Mouse (Mus musculus) liver, adult 2 months (tissue): ENCODE measurements around the gene Rnase4. TPM values are rescaled to one million over a fixed set of nuclear protein-coding genes. Genes with fewer than 3 reads are reported as not detected.

Source experiments
- DNase-seq: peaks from one replicate; pipeline ENCODE4 v3.0.0-alpha.2; 2011; ENCODE audit warnings: low read depth, low spot score; ENCODE audit errors: extremely low read depth
- H3K27ac ChIP-seq: fragments of 200-500 bp; replicated peaks from 2 replicates; pipeline ENCODE4 v1.5.1; 2012; ENCODE audit warnings: low read depth, mild to moderate bottlenecking, control low read depth, inconsistent platforms, low read length; ENCODE audit not compliant: insufficient read depth
- H3K27me3 ChIP-seq: fragments of 200-500 bp; 2 replicates; pipeline ENCODE4 v1.6.1; 2012; ENCODE audit warnings: mild to moderate bottlenecking, moderate library complexity, low read length, inconsistent platforms; ENCODE audit not compliant: control insufficient read depth, insufficient read depth
- H3K36me3 ChIP-seq: fragments of 200-500 bp; 2 replicates; pipeline ENCODE4 v1.6.1; 2012; ENCODE audit warnings: low read length, inconsistent platforms; ENCODE audit not compliant: control insufficient read depth, insufficient read depth
- H3K4me1 ChIP-seq: fragments of 200-500 bp; 2 replicates; pipeline ENCODE4 v1.6.1; 2011; ENCODE audit warnings: low read length; ENCODE audit not compliant: control insufficient read depth, insufficient read depth
- H3K4me3 ChIP-seq: fragments of 200-500 bp; 2 replicates; pipeline ENCODE4 v1.5.1; 2011; ENCODE audit warnings: low read depth, mild to moderate bottlenecking, control low read depth, low read length, moderate library complexity; ENCODE audit not compliant: insufficient read depth
- H3K79me2 ChIP-seq: fragments of 200-500 bp; 2 replicates; pipeline ENCODE4 v1.6.1; 2012; ENCODE audit warnings: inconsistent platforms, mild to moderate bottlenecking, low read length, moderate library complexity; ENCODE audit not compliant: control insufficient read depth, insufficient read depth
- H3K9ac ChIP-seq: fragments of 200-500 bp; 2 replicates; pipeline ENCODE4 v1.6.1; 2012; ENCODE audit warnings: low read depth, mild to moderate bottlenecking, control low read depth, inconsistent platforms, low read length
- CTCF ChIP-seq: fragments of 200-500 bp; IDR thresholded peaks from 2 replicates; pipeline ENCODE4 v1.5.1; 2011; ENCODE audit warnings: low read depth, low read length, control low read depth
- POLR2A ChIP-seq: fragments of 200-500 bp; IDR thresholded peaks from 2 replicates; pipeline ENCODE4 v1.6.1; 2011; ENCODE audit warnings: low read length, control low read depth; ENCODE audit not compliant: insufficient read depth; ENCODE audit errors: extremely low read depth
- WGBS: fragments of 180-500 bp; shearing (Covaris S2); methylation state at CpG from one replicate; pipeline ENCODE4 v1.1.7; 2018; 5-methylcytosine and 5-hydroxymethylcytosine counted together
- polyA plus RNA-seq: library from polyadenylated mRNA; depleted of rRNA; stranded (reverse); fragments of >200 nt; gene quantifications from 2 replicates; pipeline ENCODE4 v1.2.3, GENCODE M21; 2012
- total RNA-seq: library from RNA; depleted of rRNA; stranded (reverse); fragments of >200 nt; gene quantifications from 2 replicates; pipeline ENCODE4 v1.2.3, GENCODE M21; 2014

Rnase4 gene
- total and polyA plus RNA-seq, 2 experiments = 2,115 to 2,134 TPM

DNA sequence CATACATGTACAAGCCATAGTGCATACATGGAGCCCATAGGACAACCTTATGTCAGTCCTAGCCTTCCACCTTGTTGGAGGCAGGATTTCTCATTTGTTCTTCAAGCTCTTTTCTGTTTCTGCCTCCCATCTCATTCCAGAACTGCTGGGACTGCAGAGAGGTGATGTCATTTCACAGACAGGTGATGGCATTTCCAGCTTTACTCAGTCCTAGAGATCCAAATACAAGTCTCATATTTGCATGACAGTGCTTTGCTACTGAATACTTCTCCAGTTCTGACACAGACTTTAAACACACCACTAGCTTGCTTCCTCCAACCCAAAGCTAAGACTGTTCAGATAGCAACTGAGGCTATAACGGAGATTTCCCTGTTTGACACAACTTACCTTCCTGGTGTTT is 11.7 kb upstream of the Rnase4 start:
- WGBS = 94% methylated on average over 1 of the region's 1 CpGs
- H3K36me3 ChIP-seq = no peaks in the 10 kb centered on the region
- H3K9ac ChIP-seq = no peak overlapping the region
- H3K4me1 ChIP-seq = peaks cover 9% of the 10 kb centered on the region; the same call in 1 of the 2 replicates
- no peak for TF ChIP-seq CTCF
- no peak for TF ChIP-seq POLR2A
- DNase-seq = no peak
- H3K79me2 ChIP-seq = no peaks in the 10 kb centered on the region
- H3K27me3 ChIP-seq = no peaks in the 10 kb centered on the region
- H3K4me3 ChIP-seq = no peak overlapping the region
- H3K27ac ChIP-seq = no peak overlapping the region

DNA sequence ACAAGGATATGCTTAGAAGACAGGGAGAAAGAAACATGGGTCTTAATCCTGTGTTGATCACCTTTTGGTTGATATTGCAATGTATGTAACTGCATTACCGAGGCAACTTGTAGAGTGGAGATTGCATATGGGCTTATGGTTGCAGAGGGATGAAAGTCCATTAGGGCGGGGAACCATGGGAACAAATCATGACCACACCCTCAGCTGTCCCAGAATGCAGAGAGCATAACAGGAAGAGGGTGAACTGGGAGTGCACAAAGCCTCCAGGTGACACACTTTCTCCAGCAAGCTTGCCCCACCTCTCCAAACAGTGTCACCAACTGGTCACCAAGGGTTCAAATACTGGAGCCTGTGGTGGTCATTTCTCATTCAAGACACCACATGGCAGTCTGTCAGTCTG is 9.8 kb upstream of the Rnase4 start:
- TF ChIP-seq CTCF (no peak), POLR2A (no peak)
- 57% methylated on average over 2 of the region's 2 CpGs for whole genome bisulfite sequencing
- Histone ChIP-seq H3K27ac (no peak overlapping the region), H3K9ac (no peak overlapping the region), H3K79me2 (no peaks in the 10 kb centered on the region), H3K36me3 (no peaks in the 10 kb centered on the region), H3K4me3 (no peak overlapping the region), H3K4me1 (peaks cover 11% of the 10 kb centered on the region), H3K27me3 (no peaks in the 10 kb centered on the region)
- peak; percentile 17 for DNase-seq

DNA sequence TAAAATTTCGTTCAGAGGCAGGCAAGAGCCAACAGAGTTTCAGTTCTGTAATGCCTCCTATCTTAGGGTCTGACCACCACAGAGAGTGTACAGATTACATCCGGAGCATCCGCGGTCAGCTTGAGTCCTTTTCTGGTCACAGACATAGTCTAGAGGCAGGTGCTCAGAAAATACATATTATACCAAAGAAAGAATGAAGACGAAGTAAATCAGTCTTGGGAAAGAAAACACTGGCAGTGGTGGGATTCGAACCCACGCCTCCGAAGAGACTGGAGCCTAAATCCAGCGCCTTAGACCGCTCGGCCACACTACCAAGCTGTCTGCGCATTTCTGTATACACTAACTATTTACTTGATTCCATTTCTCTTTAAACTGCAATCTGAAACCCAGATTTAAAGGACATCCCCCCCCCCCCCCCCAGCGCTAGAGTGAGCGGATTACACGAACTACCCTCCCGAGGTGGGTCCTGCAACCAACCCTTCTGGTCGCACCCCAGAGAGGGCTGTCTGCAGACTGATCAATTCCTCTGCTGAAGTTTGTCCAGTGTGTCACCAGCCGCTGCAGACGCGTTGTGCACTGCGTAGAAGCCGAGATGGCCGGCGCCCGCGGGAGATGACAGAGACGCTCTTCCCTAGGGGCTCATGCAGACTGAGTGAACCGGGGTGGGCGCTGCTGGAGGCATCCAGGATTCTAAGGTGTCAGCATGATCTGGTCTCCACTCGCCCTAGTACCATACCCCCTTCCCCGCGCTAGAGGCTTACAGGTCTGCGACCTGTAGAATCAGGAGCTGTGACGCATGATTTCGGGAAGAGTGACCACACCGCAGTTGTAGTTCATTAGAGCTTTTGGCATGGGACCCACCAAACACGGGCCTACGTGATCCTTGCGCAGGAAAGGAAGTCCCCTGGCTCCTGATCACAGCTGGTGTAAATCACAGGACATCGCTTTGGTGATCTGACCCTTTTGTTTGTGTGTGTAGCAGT is 8.0 kb upstream of the Rnase4 start:
- peak overlapping the region; percentile 80 for H3K27ac ChIP-seq
- WGBS = 2% methylated on average over 40 of the region's 40 CpGs
- DNase-seq = peak; percentile 81

DNA sequence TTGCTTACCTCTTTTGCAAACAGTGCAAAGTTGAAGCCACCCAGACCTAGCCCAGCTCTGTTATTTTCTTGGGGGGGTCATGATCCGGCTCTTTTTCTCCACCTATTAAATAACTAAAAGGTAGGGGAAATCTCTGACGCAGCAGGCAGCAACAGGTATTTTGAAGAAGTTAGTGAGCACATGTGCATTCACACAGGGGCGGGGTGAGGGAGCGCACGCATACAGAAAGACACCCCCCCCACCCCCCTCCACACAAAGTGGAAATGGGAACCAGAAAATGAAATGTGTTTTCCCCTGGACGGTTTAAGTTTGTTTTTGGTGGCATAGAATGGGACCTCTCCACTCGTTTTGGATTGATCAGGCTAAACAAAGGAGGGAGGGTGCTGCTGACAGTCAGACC is 7.1 kb upstream of the Rnase4 start:
- 14% methylated on average over 7 of the region's 7 CpGs for WGBS
- peaks cover 11% of the 10 kb centered on the region for H3K4me1 ChIP-seq
- DNase-seq = peak; percentile 12
- H3K27ac ChIP-seq = peak overlapping the region; percentile 43
- no peaks in the 10 kb centered on the region for H3K36me3 ChIP-seq
- no peaks in the 10 kb centered on the region for H3K27me3 ChIP-seq
- peak overlapping the region; percentile 60; the same call in 1 of the 2 replicates for H3K4me3 ChIP-seq
- TF ChIP-seq CTCF (no peak), POLR2A (no peak)
- H3K9ac ChIP-seq = peak overlapping the region; percentile 17
- H3K79me2 ChIP-seq = no peaks in the 10 kb centered on the region

More for the DNA sequence above, 8.0 kb upstream of the Rnase4 start:
- Histone ChIP-seq H3K79me2 (no peaks in the 10 kb centered on the region), H3K9ac (peak overlapping the region; percentile 78), H3K4me1 (peaks cover 11% of the 10 kb centered on the region), H3K36me3 (no peaks in the 10 kb centered on the region), H3K4me3 (peak overlapping the region; percentile 60), H3K27me3 (no peaks in the 10 kb centered on the region)
- TF ChIP-seq POLR2A = 0 out of 2 replicates have a peak, but pooled peaks have one; percentile 12
- no peak for TF ChIP-seq CTCF

DNA sequence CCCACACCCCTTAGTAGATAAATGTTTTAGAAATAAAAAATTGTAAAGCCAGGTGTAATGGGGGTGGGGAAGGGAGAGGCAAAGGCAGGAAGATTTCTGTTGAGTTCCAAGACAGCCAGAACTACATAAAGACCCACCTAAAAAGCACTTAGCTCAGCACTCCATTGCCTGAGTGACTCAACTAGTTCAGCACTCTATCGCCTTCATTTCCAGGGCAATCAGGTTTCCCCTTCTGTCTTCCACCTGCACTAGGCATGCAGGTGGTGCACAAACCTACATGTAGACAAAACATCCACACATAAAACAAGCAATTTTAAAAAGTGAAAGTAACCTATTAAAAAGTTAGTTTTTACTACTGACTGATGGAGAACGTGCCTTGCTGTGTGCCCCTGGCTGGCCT is 5.8 kb upstream of the Rnase4 start:
- H3K4me1 ChIP-seq = peaks cover 11% of the 10 kb centered on the region
- no peaks in the 10 kb centered on the region for H3K27me3 ChIP-seq
- H3K4me3 ChIP-seq = no peak overlapping the region
- TF ChIP-seq CTCF (no peak), POLR2A (no peak)
- DNase-seq = no peak
- H3K9ac ChIP-seq = no peak overlapping the region
- H3K36me3 ChIP-seq = no peaks in the 10 kb centered on the region
- no peaks in the 10 kb centered on the region for H3K79me2 ChIP-seq
- H3K27ac ChIP-seq = no peak overlapping the region
- 72% methylated on average over 2 of the region's 2 CpGs for WGBS

DNA sequence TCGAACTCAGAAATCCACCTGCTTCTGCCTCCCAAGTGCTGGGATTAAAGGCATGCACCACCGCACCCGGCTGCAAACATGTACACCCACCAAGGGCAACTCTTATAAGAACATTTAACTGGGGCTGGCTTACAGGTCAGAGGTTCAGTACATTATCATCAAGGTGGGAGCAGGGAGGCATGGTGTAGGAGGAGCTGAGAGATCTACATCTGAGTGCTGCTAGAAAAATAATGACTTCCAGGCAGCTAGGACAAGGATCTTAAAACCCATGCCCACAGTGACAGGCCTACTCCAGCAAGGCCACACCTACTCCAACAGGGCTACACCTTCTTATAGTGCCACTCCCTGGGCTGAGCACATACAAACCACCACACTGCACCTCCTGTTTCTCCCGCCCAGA is 5.0 kb upstream of the Rnase4 start:
- no peak for TF ChIP-seq POLR2A
- no peak for TF ChIP-seq CTCF

More for the DNA sequence above, 5.0 kb upstream of the Rnase4 start:
- Histone ChIP-seq H3K4me3 (no peak overlapping the region), H3K4me1 (peaks cover 11% of the 10 kb centered on the region), H3K27me3 (no peaks in the 10 kb centered on the region), H3K27ac (no peak overlapping the region), H3K9ac (no peak overlapping the region), H3K79me2 (no peaks in the 10 kb centered on the region), H3K36me3 (no peaks in the 10 kb centered on the region)
- WGBS = 86% methylated on average over 4 of the region's 4 CpGs
- no peak for DNase-seq
